Mouse (Mus musculus) left cerebral cortex, postnatal 14 days (tissue): ENCODE measurements around the gene Dmrtb1. TPM values are rescaled to one million over a fixed set of nuclear protein-coding genes. Genes with fewer than 3 reads are reported as not detected.

Experiments used
- DNase-seq, 2 experiments: peaks; one replicate each; pipeline ENCODE4 v3.0.0; 2021 to 2022; ENCODE audit warnings: low spot score in 2 of 2, mixed read lengths in 1 of 2
- intact Hi-C: fragments of 180-260 bp; cut with DNase I; formaldehyde crosslinking; loops from one replicate; pipeline ENCODE4 v1.15.1; 2025
- microRNA-seq, 2 experiments: library from miRNA; unstranded; fragments of <30 nt; microRNA quantifications; one replicate each; pipeline ENCODE4 v1.2.0; 2022
- total RNA-seq, 2 experiments: library from RNA; stranded (reverse); gene quantifications; 2 replicates each; pipeline ENCODE4 v1.2.3; 2021

Dmrtb1 gene
- total RNA-seq, 2 experiments from 2014 or later: 3.4 to 4.0 TPM

DNA sequence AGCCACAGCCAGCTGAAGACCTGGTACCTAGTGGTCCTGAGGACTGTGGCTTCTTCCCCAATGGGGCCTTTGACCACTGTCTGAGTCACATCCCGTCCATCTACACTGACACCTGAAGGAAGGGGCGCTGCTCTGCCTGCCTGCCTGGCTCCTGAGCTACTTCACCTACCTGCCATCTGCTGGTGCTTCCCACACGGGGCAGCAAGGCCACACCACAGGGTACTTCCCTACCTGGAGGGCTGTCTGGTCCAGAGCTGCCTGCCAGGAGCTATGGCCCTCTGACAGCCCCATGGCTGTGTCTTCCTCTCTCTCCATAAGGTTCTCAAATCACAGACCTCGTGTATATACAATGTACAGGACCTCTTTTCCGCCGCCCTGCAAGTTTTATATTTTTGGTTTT lies 49.4 kb downstream of the Dmrtb1 start:
- DNase-seq: no peak
- intact Hi-C loops: no loop called here

- intact Hi-C loops: no loop called here
These were observed 55.1 kb downstream of the Dmrtb1 start for GRCm38 (mm10) chr4:107628921-107629411.

GRCm38 (mm10) chr4:107628226-107628625 lies 55.8 kb downstream of the Dmrtb1 start:
- no peak for DNase-seq

More at GRCm38 (mm10) chr4:107628921-107629411, 55.1 kb downstream of the Dmrtb1 start:
- DNase-seq: no peak

More at GRCm38 (mm10) chr4:107628226-107628625, 55.8 kb downstream of the Dmrtb1 start:
- intact Hi-C loops: no loop called here

Small RNAs within 50 kb of the gene (microRNA-seq; reads per million reads assigned to microRNA genes)
- gene Gm25123: 0 reads per million in 2 experiments

Other genes starting within 250 kb of the Dmrtb1 start
- 1 to 10 TPM; 1.4 to 2.3 TPM for gene Glis1, start 249.6 kb downstream of the Dmrtb1 start, total RNA-seq
- 100 to 1,000 TPM; 123 to 136 TPM for gene Lrp8, start 118.0 kb upstream of the Dmrtb1 start, total RNA-seq
- 10 to 100 TPM; 38.0 to 40.0 TPM for gene Magoh, start 195.5 kb upstream of the Dmrtb1 start, total RNA-seq
- gene 0610037L13Rik, start 205.6 kb upstream of the Dmrtb1 start, total RNA-seq: 10 to 100 TPM; 57.9 to 59.3 TPM
- gene Cpt2, start 239.4 kb upstream of the Dmrtb1 start, total RNA-seq: 1 to 10 TPM; 7.6 TPM